Mouse (Mus musculus): ENCODE data around the gene Vmn1r51. TPM values are rescaled to one million over a fixed set of nuclear protein-coding genes. Genes with fewer than 3 reads are reported as not detected.
"Not testable (repeated sequence)": the region's sequence is repeated elsewhere in the genome, so short reads cannot be mapped to it uniquely, and the experiment has no call there.

Vmn1r51 gene
- 0.04 and 0.05 TPM in 2 replicates for polyA plus RNA-seq (2015; fragmentation: Nextera tagmentation; extraction: Ambion mirVana)

DNA sequence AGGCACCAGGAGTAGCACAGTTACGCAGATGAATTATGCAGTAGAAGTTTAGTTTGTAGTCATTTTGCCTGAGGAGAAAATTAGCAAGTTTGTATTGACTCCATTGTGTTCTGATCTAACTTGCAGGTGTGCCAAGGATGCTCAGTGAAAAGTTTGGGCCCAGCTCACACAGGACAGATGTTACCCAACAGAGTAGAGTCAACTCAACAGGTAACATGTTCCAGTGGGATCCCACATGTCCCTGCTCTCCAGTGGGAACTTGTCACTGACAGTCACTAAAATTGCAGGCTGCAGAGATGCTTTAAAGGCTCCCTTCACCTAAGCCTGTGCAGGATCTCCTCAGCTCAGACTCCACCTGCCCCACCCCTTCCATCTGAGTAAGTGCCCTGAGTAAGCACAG lies at the start of gene Vmn1r51:
TSS of gene Vmn1r51 (plus strand) at position 301 of the 400 bp plus-strand sequence.
- not testable (repeated sequence) for H3K27ac ChIP-seq (ENCODE audit: low read depth, low read length); H3K27me3 ChIP-seq (replicated peaks; ENCODE audit: control insufficient read depth, insufficient read depth, low read length); H3K9me3 ChIP-seq (ENCODE audit: control insufficient read depth); H3K36me3 ChIP-seq (ENCODE audit: control insufficient read depth, insufficient read depth); ATAC-seq; H3K4me2 ChIP-seq (replicated peaks; ENCODE audit: low read depth); H3K9ac ChIP-seq (ENCODE audit: low read depth, low read length); H3K4me3 ChIP-seq (ENCODE audit: low read depth, low read length); H3K4me1 ChIP-seq (replicated peaks; ENCODE audit: control insufficient read depth, insufficient read depth, low read length)
- WGBS = 84% methylated on average over 1 of the region's 1 CpGs

DNA sequence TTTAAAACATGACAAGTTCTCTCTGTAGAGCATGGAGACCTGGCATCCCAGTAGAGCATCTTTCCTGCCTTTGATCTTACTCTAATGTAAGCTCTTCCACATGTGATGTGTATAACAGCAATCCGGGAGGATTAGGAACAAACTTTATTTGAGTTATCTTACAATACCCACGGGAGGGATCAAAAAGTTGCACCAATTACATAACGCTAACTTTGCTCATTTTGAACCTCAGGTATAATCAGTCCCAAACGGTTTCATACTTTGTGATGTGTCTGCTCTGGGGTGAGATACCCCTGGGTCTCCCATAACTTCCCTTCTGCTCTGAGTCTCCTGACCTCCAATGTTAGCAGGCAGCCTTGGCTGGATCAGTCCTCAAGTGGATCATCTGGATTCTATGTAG lies 44.0 kb upstream of the Vmn1r51 start, which contains the start of gene Vmn1r49:
TSS of gene Vmn1r49 (minus strand) at position 101 of the 400 bp plus-strand sequence.
- ATAC-seq = no peak
- 74% methylated on average over 4 of the region's 4 CpGs for WGBS
- Histone ChIP-seq H3K4me1 (replicated peaks; ENCODE audit: control insufficient read depth, insufficient read depth, low read length) (no peaks in the 10 kb centered on the region), H3K27me3 (replicated peaks; ENCODE audit: control insufficient read depth, insufficient read depth, low read length) (no peaks in the 10 kb centered on the region), H3K27ac (ENCODE audit: low read depth, low read length) (no peak within 1 kb of the TSS), H3K4me3 (ENCODE audit: low read depth, low read length) (no peak within 1 kb of the TSS), H3K9ac (ENCODE audit: low read depth, low read length) (no peak within 1 kb of the TSS), H3K36me3 (ENCODE audit: control insufficient read depth, insufficient read depth) (no peaks in the 10 kb centered on the region), H3K4me2 (replicated peaks; ENCODE audit: low read depth) (no peak within 1 kb of the TSS), H3K9me3 (ENCODE audit: control insufficient read depth) (no peaks in the 10 kb centered on the region)
- TF ChIP-seq CTCF (IDR thresholded peaks at IDR 0.05; ENCODE audit: low read depth) = no peak

DNA sequence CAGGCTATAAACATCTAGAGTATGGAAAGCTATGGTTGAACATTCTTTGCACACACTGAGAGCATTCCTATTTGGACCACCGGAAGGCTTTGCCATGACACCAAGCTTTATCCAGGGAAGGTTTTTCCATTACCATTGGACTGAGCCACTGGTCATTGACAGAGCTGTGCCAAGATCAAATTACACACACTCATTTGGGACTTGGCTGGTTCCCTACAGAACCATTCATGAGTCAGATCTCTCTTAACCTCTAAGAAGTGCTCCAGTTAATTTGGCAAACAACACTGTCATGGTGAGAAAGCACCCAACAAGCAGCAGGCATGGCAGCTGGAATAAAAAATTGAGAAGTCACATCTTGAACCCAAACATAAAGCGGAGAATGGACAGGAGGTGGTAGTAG lies 21.8 kb upstream of the Vmn1r51 start:
- no peak for ATAC-seq
- WGBS = 91% methylated on average over 2 of the region's 2 CpGs
- Histone ChIP-seq H3K9ac (ENCODE audit: low read depth, low read length) (no peak overlapping the region), H3K9me3 (ENCODE audit: control insufficient read depth) (no peaks in the 10 kb centered on the region), H3K4me1 (replicated peaks; ENCODE audit: control insufficient read depth, insufficient read depth, low read length) (no peaks in the 10 kb centered on the region), H3K27ac (ENCODE audit: low read depth, low read length) (no peak overlapping the region), H3K4me2 (replicated peaks; ENCODE audit: low read depth) (no peak overlapping the region), H3K4me3 (ENCODE audit: low read depth, low read length) (no peak overlapping the region), H3K27me3 (replicated peaks; ENCODE audit: control insufficient read depth, insufficient read depth, low read length) (no peaks in the 10 kb centered on the region), H3K36me3 (ENCODE audit: control insufficient read depth, insufficient read depth) (no peaks in the 10 kb centered on the region)
- no peak for TF ChIP-seq CTCF (IDR thresholded peaks at IDR 0.05; ENCODE audit: low read depth)

DNA sequence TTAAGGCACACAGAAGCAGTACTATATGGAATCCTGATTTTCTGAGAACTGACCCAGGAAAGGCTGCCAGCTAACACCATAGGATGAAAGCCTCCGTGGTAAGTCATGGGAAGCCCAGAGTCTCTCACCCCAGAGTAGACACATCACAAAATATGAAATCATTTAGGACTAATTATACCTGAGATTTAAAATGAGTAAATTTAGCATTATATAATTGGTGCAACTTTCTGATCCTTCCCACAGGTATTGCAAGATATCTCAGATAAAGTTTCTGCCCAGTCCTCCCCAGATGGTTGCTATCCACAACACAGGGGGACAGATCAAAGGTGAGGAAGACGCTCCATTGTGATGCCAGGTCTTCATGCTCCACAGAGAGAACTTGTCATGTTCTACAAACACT lies 21.3 kb upstream of the Vmn1r51 start, which contains the start of gene Vmn1r50:
TSS of gene Vmn1r50 (plus strand) at position 301 of the 400 bp plus-strand sequence.
- Histone ChIP-seq H3K36me3 (ENCODE audit: control insufficient read depth, insufficient read depth) (no peaks in the 10 kb centered on the region), H3K27me3 (replicated peaks; ENCODE audit: control insufficient read depth, insufficient read depth, low read length) (no peaks in the 10 kb centered on the region), H3K27ac (ENCODE audit: low read depth, low read length) (no peak within 1 kb of the TSS), H3K4me1 (replicated peaks; ENCODE audit: control insufficient read depth, insufficient read depth, low read length) (no peaks in the 10 kb centered on the region), H3K4me3 (ENCODE audit: low read depth, low read length) (no peak within 1 kb of the TSS), H3K9ac (ENCODE audit: low read depth, low read length) (no peak within 1 kb of the TSS), H3K4me2 (replicated peaks; ENCODE audit: low read depth) (no peak within 1 kb of the TSS), H3K9me3 (ENCODE audit: control insufficient read depth) (no peaks in the 10 kb centered on the region)
- no peak for TF ChIP-seq CTCF (IDR thresholded peaks at IDR 0.05; ENCODE audit: low read depth)
- WGBS = 56% methylated on average over 2 of the region's 2 CpGs
- ATAC-seq = no peak

DNA sequence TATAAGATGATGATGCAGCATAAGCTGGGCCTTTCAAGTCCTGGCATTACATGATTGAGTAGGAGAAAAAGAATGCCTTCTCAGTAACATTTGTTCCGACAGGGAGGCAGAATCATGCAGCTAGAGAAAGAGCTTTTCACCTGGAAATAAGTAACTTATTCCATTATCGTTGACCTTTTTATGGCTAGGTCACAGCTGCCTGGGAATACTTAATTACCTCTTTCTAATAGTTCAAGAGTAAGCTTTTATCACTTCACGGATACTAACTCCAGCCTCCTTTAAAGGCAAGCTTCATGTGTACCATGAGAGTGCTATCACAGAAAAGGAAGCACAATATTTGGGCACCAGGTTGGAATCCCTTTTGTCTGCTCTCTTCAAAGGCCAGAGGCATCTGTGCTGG lies 37.7 kb downstream of the Vmn1r51 start:
- Histone ChIP-seq H3K36me3 (ENCODE audit: control insufficient read depth, insufficient read depth) (no peaks in the 10 kb centered on the region), H3K4me2 (replicated peaks; ENCODE audit: low read depth) (no peak overlapping the region), H3K9ac (ENCODE audit: low read depth, low read length) (no peak overlapping the region), H3K27ac (ENCODE audit: low read depth, low read length) (no peak overlapping the region), H3K4me3 (ENCODE audit: low read depth, low read length) (no peak overlapping the region), H3K9me3 (ENCODE audit: control insufficient read depth) (no peaks in the 10 kb centered on the region), H3K27me3 (replicated peaks; ENCODE audit: control insufficient read depth, insufficient read depth, low read length) (no peaks in the 10 kb centered on the region), H3K4me1 (replicated peaks; ENCODE audit: control insufficient read depth, insufficient read depth, low read length) (no peaks in the 10 kb centered on the region)
- TF ChIP-seq CTCF (IDR thresholded peaks at IDR 0.05; ENCODE audit: low read depth) = no peak
- WGBS = 45% methylated on average over 3 of the region's 3 CpGs
- ATAC-seq = no peak

DNA sequence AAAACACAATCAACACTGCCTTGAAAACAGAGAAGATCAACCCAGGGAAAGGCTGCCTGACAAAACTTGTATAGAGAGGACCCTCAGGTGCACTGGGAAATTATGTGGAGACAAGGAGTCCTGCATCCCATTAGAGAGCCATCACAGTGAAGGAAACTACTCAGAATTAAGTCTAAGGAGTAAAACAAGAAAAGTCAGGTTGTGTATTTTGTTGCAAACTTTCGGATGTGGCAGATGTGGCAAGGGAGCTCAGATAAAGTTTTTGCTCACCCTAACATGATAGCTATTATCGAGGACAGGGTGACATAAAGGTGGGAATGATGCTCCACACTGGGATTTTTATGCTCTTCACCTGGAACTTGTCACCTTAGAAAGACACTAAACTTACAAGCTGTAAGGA lies 52.1 kb downstream of the Vmn1r51 start, which contains the start of gene Vmn1r52:
TSS of gene Vmn1r52 (plus strand) at position 301 of the 400 bp plus-strand sequence.
- no peaks in the 10 kb centered on the region for H3K36me3 ChIP-seq (ENCODE audit: control insufficient read depth, insufficient read depth)
- no peaks in the 10 kb centered on the region for H3K4me1 ChIP-seq (replicated peaks; ENCODE audit: control insufficient read depth, insufficient read depth, low read length)
- H3K27ac ChIP-seq (ENCODE audit: low read depth, low read length) = no peak within 1 kb of the TSS
- H3K9me3 ChIP-seq (ENCODE audit: control insufficient read depth) = no peaks in the 10 kb centered on the region
- no peak within 1 kb of the TSS for H3K4me2 ChIP-seq (replicated peaks; ENCODE audit: low read depth)
- no peaks in the 10 kb centered on the region for H3K27me3 ChIP-seq (replicated peaks; ENCODE audit: control insufficient read depth, insufficient read depth, low read length)
- no peak within 1 kb of the TSS for H3K4me3 ChIP-seq (ENCODE audit: low read depth, low read length)
- no peak within 1 kb of the TSS for H3K9ac ChIP-seq (ENCODE audit: low read depth, low read length)
- no peak for ATAC-seq
- no peak for TF ChIP-seq CTCF (IDR thresholded peaks at IDR 0.05; ENCODE audit: low read depth)
- WGBS = 58% methylated on average over 2 of the region's 2 CpGs

Other genes starting within 250 kb of the Vmn1r51 start
- not detected in 2 replicates for gene Vmn1r42, start 246.2 kb upstream of the Vmn1r51 start, polyA plus RNA-seq (2015; fragmentation: Nextera tagmentation; extraction: Ambion mirVana)
- 0.01 TPM in 1 of 2 replicates, not detected in the other for gene Vmn1r43, start 246.2 kb upstream of the Vmn1r51 start, polyA plus RNA-seq (2015; fragmentation: Nextera tagmentation; extraction: Ambion mirVana)
- gene Vmn1r44, start 238.9 kb upstream of the Vmn1r51 start, polyA plus RNA-seq (2015; fragmentation: Nextera tagmentation; extraction: Ambion mirVana) = not detected in 2 replicates
- gene Vmn1r45, start 182.0 kb upstream of the Vmn1r51 start, polyA plus RNA-seq (2015; fragmentation: Nextera tagmentation; extraction: Ambion mirVana) = not detected in 2 replicates
- gene Vmn1r46, start 153.3 kb upstream of the Vmn1r51 start, polyA plus RNA-seq (2015; fragmentation: Nextera tagmentation; extraction: Ambion mirVana) = not detected in 2 replicates
- gene Vmn1r47, start 106.4 kb upstream of the Vmn1r51 start, polyA plus RNA-seq (2015; fragmentation: Nextera tagmentation; extraction: Ambion mirVana) = not detected in 2 replicates
- not detected in 2 replicates for gene Vmn1r48, start 85.8 kb upstream of the Vmn1r51 start, polyA plus RNA-seq (2015; fragmentation: Nextera tagmentation; extraction: Ambion mirVana)
- not detected in 2 replicates for gene Vmn1r49, start 44.1 kb upstream of the Vmn1r51 start, polyA plus RNA-seq (2015; fragmentation: Nextera tagmentation; extraction: Ambion mirVana)
- not detected in 2 replicates for gene Vmn1r50, start 21.2 kb upstream of the Vmn1r51 start, polyA plus RNA-seq (2015; fragmentation: Nextera tagmentation; extraction: Ambion mirVana)
- gene Vmn1r52, start 52.2 kb downstream of the Vmn1r51 start, polyA plus RNA-seq (2015; fragmentation: Nextera tagmentation; extraction: Ambion mirVana) = not detected in 2 replicates
- gene V1ra8, start 80.2 kb downstream of the Vmn1r51 start, polyA plus RNA-seq (2015; fragmentation: Nextera tagmentation; extraction: Ambion mirVana) = not detected in 2 replicates
- not detected in 2 replicates for gene Vmn1r53, start 101.8 kb downstream of the Vmn1r51 start, polyA plus RNA-seq (2015; fragmentation: Nextera tagmentation; extraction: Ambion mirVana)
- not detected in 2 replicates for gene Vmn1r54, start 123.7 kb downstream of the Vmn1r51 start, polyA plus RNA-seq (2015; fragmentation: Nextera tagmentation; extraction: Ambion mirVana)
- not detected in 2 replicates for gene BC048671, start 178.6 kb downstream of the Vmn1r51 start, polyA plus RNA-seq (2015; fragmentation: Nextera tagmentation; extraction: Ambion mirVana)
- gene Chst13, start 202.6 kb downstream of the Vmn1r51 start, polyA plus RNA-seq (2015; fragmentation: Nextera tagmentation; extraction: Ambion mirVana) = not detected in 2 replicates
- gene Uroc1, start 210.7 kb downstream of the Vmn1r51 start, polyA plus RNA-seq (2015; fragmentation: Nextera tagmentation; extraction: Ambion mirVana) = 0.04 TPM in 1 of 2 replicates, not detected in the other
- 5.0 and 5.3 TPM in 2 replicates for gene Zxdc, start 246.9 kb downstream of the Vmn1r51 start, polyA plus RNA-seq (2015; fragmentation: Nextera tagmentation; extraction: Ambion mirVana)